Mouse (Mus musculus) testis, adult 2 months (tissue): Measurements from ENCODE around the gene Pnpla1. TPM values are rescaled to one million over a fixed set of nuclear protein-coding genes. Genes with fewer than 3 reads are reported as not detected.

Experiments
- H3K27ac ChIP-seq: fragments of 200-500 bp; 2 replicates; pipeline ENCODE4 v1.5.1; 2012; ENCODE audit warnings: low read depth, low read length; ENCODE audit not compliant: control insufficient read depth, insufficient read depth
- H3K27me3 ChIP-seq: fragments of 200-500 bp; 2 replicates; pipeline ENCODE4 v1.6.1; 2012; ENCODE audit warnings: mild to moderate bottlenecking, low read length, moderate library complexity; ENCODE audit not compliant: control insufficient read depth, insufficient read depth
- H3K36me3 ChIP-seq: fragments of 200-500 bp; 2 replicates; pipeline ENCODE4 v1.6.1; 2012; ENCODE audit warnings: mild to moderate bottlenecking, low read length; ENCODE audit not compliant: control insufficient read depth, insufficient read depth
- H3K4me1 ChIP-seq: fragments of 200-500 bp; 2 replicates; pipeline ENCODE4 v1.6.1; 2012; ENCODE audit warnings: low read length; ENCODE audit not compliant: control insufficient read depth, insufficient read depth
- H3K4me3 ChIP-seq: fragments of 200-500 bp; 2 replicates; pipeline ENCODE4 v1.5.1; 2012; ENCODE audit warnings: low read depth, mild to moderate bottlenecking, low read length, moderate library complexity, mixed read lengths; ENCODE audit not compliant: control insufficient read depth
- CTCF ChIP-seq: fragments of 200-500 bp; IDR thresholded peaks from 2 replicates; pipeline ENCODE4 v1.5.1; 2012; ENCODE audit warnings: low read depth, mild to moderate bottlenecking, inconsistent platforms, low read length, moderate library complexity; ENCODE audit not compliant: control insufficient read depth, insufficient read depth, insufficient replicate concordance
- POLR2A ChIP-seq: fragments of 200-500 bp; IDR thresholded peaks from 2 replicates; pipeline ENCODE4 v1.6.1; 2012; ENCODE audit warnings: low read depth, mild to moderate bottlenecking, inconsistent platforms, low read length, moderate library complexity; ENCODE audit not compliant: control insufficient read depth
- polyA plus RNA-seq: library from polyadenylated mRNA; depleted of rRNA; stranded (reverse); fragments of >200 nt; gene quantifications from 2 replicates; pipeline ENCODE4 v1.2.3, GENCODE M21; 2012

Pnpla1 gene
- polyA plus RNA-seq, 1 experiment, result 0.79 TPM

GRCm38 (mm10) chr17:28843665-28844064 is 14.5 kb upstream of the Pnpla1 start:
- no peak overlapping the region for H3K4me3 ChIP-seq
- TF ChIP-seq CTCF (no peak), POLR2A (no peak)
- no peaks in the 10 kb centered on the region; the same call in 1 of the 2 replicates for H3K36me3 ChIP-seq
- H3K27ac ChIP-seq, result no peak overlapping the region
- no peaks in the 10 kb centered on the region for H3K4me1 ChIP-seq
- no peaks in the 10 kb centered on the region for H3K27me3 ChIP-seq

GRCm38 (mm10) chr17:28846974-28847617 is 11.1 kb upstream of the Pnpla1 start:
- no peak overlapping the region for H3K27ac ChIP-seq
- H3K4me1 ChIP-seq, result no peaks in the 10 kb centered on the region
- H3K36me3 ChIP-seq, result no peaks in the 10 kb centered on the region
- no peak overlapping the region for H3K4me3 ChIP-seq
- no peaks in the 10 kb centered on the region for H3K27me3 ChIP-seq
- TF ChIP-seq CTCF, result no peak
- TF ChIP-seq POLR2A, result no peak

GRCm38 (mm10) chr17:28850511-28850910 is 7.7 kb upstream of the Pnpla1 start:
- Histone ChIP-seq H3K4me3 (no peak overlapping the region), H3K27me3 (no peaks in the 10 kb centered on the region), H3K4me1 (no peaks in the 10 kb centered on the region), H3K36me3 (no peaks in the 10 kb centered on the region), H3K27ac (no peak overlapping the region)
- TF ChIP-seq POLR2A (no peak), CTCF (no peak)

GRCm38 (mm10) chr17:28854377-28854776 is 3.8 kb upstream of the Pnpla1 start:
- no peaks in the 10 kb centered on the region for H3K36me3 ChIP-seq
- peaks cover 2% of the 10 kb centered on the region; the same call in 1 of the 2 replicates for H3K27me3 ChIP-seq
- TF ChIP-seq CTCF, result no peak
- TF ChIP-seq POLR2A, result no peak
- H3K27ac ChIP-seq, result no peak overlapping the region
- H3K4me3 ChIP-seq, result no peak overlapping the region
- H3K4me1 ChIP-seq, result peaks cover 13% of the 10 kb centered on the region

- no peaks in the 10 kb centered on the region for H3K36me3 ChIP-seq
- no peak overlapping the region for H3K27ac ChIP-seq
- H3K4me1 ChIP-seq, result peaks cover 13% of the 10 kb centered on the region
- TF ChIP-seq POLR2A (no peak), CTCF (no peak)
- no peak overlapping the region for H3K4me3 ChIP-seq
- peaks cover 2% of the 10 kb centered on the region; the same call in 1 of the 2 replicates for H3K27me3 ChIP-seq
Measured at GRCm38 (mm10) chr17:28855166-28855885, 2.9 kb upstream of the Pnpla1 start.

- H3K27ac ChIP-seq, result no peak overlapping the region
Measured at GRCm38 (mm10) chr17:28856030-28856429, 2.2 kb upstream of the Pnpla1 start.

GRCm38 (mm10) chr17:28863926-28864325 is 5.7 kb downstream of the Pnpla1 start:
- no peak overlapping the region for H3K27ac ChIP-seq
- H3K4me1 ChIP-seq, result peaks cover 4% of the 10 kb centered on the region
- TF ChIP-seq CTCF (no peak), POLR2A (no peak)
- no peaks in the 10 kb centered on the region for H3K27me3 ChIP-seq
- H3K4me3 ChIP-seq, result no peak overlapping the region
- no peaks in the 10 kb centered on the region for H3K36me3 ChIP-seq

More at GRCm38 (mm10) chr17:28856030-28856429, 2.2 kb upstream of the Pnpla1 start:
- Histone ChIP-seq H3K4me3 (no peak overlapping the region), H3K36me3 (no peaks in the 10 kb centered on the region), H3K27me3 (peaks cover 2% of the 10 kb centered on the region; the same call in 1 of the 2 replicates), H3K4me1 (peaks cover 13% of the 10 kb centered on the region)
- TF ChIP-seq CTCF (no peak), POLR2A (no peak)
